Mouse (Mus musculus) gastrocnemius, adult 18-20 months (tissue): ENCODE measurements around the gene Matk. TPM values are rescaled to one million over a fixed set of nuclear protein-coding genes. Genes with fewer than 3 reads are reported as not detected.
"Not testable (repeated sequence)": the region's sequence is repeated elsewhere in the genome, so short reads cannot be mapped to it uniquely, and the experiment has no call there.

Experiments
- DNase-seq: peaks from one replicate; pipeline ENCODE4 v3.0.0; 2021; ENCODE audit warnings: low spot score
- long read RNA-seq, 2 experiments: library from polyadenylated mRNA; stranded (forward); transcript quantifications; one replicate each; pipeline ENCODE4 v2.0.0; 2021
- total RNA-seq, 2 experiments: library from RNA; stranded (reverse); gene quantifications; 2 replicates each; pipeline ENCODE4 v1.2.3; 2021

Matk gene
- not detected for total RNA-seq
- long read RNA-seq, experiment 1, partial matches to known transcripts = 0 of 1 reads
- long read RNA-seq, experiment 1, other reads (novel, unspliced or antisense) = 1 of 1 reads
- long read RNA-seq, experiment 2, partial matches to known transcripts = 0 of 2 reads
- long read RNA-seq, experiment 2, other reads (novel, unspliced or antisense) = 2 of 2 reads

DNA sequence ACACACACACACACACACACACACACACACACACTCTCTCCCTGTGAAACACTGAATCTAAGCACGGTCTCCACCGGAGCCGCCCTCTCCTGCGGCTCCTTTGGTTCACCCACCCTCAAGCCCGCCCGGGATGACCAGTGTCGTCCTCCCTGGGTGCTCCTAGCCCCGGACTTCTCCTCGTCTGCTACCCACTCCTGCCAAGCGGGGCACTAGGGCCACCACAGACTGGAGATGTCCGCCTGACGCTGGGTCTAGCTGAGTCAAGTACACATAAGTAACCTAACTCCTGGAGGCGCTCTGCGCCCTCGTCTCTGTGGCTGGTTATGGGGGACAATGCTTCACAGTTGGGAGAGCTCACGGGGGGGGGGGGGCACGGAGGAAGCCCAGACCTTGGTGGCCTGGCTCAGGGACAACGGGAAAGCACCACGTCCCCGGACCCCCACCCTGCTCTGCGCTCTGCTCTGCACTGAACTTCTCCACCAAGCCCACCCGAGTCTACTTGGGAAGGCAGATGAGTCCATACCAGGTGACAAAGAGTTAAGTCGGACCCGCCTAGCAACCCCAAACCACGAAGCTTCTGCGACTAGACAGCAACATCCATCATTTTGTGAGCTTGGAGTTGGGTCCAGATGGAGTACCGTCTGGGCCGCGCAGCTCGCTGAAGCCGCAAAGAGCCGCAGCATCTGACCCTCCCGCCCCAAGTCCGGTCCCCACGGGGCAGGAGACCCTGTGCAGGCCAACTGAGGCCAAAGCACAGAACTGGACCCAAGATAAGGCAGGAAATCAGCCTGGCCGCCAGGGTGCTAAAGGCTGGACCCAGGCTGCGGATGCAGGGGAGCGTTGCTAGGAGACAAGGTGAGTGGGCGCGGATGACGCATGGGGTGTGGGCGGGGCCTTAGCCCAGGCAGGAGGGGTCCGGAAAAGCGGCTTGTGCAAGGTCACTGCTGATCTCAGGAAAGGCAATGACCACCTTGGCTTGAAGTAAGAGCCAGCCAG is at the start of gene Matk:
Gene Matk (plus strand): TSS at position 512 of the 996 bp plus-strand sequence.
- DNase-seq = no peak

DNA sequence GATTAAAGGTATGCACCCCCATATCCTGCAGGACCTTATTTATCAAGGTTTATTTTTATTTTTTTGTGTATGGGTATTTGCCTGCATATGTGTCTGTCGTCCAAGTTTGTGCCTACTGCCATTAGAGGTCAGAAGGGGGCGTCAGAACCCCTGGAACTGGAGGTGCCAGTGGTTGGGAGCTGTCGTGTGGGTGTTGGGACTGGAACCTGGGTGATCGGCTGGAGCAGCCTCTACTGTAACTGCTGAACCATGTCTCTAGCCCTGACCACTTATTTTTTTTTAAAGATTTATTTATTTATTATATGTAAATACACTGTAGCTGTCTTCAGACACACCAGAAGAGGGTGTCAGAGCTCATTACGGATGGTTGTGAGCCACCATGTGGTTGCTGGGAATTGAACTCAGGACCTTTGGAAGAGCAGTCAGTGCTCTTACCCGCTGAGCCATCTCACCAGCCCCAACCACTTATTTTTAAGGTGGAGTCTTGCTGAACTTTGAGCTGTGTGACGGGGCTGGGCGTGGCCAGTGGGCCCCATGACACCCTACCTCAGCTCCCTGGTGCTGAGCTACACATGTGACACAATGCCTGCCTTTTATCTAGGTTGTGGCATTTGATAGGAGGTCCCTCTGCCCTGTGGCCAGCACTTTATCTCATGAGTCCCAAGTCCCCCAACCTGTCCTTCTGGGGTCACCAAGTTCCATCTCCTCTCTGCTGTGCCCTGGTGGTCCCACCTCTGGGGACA is 49.6 kb upstream of the Matk start:
- no peak for DNase-seq

DNA sequence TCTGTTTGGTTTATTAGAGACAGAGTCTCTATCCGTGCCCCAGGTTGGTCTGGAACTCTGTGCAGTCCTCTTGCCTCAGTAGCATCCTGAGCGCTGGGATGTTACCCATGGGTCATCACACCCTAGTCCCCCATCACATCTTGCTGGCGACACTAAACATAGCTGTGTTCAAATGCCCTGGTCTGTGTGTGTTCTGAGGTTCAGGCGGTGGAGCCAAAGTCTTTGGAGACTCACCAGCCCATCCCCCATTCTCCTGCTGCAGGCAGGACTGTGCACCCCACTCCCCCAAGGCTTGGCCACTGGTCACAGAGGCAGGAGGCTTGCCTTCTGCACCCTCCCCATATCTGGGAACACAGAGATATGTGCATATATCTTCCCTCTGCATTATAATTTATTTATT is 48.6 kb upstream of the Matk start:
- no peak for DNase-seq

DNA sequence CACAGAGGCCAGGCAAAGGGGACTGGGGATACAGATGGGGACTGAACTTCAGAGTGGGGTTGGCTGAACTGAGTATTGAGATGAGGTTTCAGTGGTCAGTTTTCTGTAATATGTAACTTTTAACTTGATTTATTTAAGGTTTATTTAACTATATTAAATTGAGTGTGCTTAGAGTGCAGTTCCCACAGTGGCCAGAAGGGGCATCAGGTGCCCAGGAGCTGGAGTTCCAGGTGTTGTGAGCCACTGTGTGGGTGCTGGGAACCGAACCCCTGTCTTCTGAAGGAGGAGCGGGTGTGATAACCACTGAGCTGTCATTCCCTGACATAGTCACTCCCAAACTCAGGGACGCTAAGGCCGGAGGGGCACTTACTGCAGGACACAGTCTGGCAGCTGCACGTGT is 42.6 kb upstream of the Matk start:
- no peak for DNase-seq

DNA sequence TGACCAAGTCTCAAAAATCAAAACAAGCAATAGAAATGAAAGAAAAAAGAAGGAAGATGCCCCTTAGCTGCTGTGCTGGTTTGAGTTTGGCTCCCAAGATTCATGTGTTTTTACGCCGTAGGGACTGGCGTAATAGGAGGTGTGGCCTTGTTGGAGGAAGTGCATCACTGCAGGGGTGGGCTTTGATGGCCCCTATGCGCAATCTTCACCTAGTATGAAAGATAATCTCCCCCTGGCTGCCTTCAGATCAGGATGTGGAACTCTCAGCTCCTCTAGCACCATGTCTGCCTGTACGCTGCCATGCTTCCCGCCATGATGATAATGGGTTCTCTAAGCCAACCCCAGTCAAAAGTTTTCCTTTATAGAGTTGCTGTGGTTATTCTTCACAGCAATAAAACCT is 36.5 kb upstream of the Matk start:
- no peak for DNase-seq

DNA sequence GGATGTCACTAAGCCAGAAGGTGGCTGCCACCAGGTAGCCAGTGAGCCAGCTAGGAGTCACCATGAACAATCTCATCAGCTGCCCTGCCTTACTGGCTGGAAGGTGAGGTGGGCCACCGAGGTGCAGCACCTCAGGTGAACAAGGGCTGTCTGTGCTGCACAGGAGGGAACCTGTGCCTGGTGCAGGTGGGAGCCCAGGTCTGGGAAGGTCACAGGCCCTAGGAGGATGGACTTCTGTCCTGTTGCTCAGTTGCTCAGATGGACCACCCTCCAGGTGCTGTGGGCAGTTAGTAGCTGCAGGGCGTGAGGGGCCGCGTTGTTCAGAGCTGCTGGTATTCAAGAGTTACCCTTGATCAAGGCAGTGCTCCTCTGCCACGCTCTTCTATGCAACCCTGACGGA is 35.9 kb upstream of the Matk start:
- no peak for DNase-seq

DNA sequence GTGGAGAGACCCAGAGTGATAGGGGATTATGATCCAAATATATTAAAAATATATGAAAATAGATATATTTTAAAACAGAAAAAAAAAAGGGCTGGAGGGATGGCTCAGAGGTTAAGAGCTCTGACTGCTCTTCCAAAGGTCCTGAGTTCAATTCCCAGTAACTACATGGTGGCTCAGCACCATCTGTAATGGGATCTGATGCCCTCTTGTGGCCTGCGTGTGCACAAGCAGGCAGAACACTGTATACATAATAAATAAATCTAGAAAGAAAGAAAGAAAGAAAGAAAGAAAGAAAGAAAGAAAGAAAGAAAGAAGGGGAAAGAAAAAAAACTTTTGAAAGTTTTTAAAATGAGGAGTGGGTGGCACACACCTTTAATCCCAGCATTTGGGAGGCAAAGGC is 35.5 kb upstream of the Matk start:
- DNase-seq = not testable (repeated sequence)

DNA sequence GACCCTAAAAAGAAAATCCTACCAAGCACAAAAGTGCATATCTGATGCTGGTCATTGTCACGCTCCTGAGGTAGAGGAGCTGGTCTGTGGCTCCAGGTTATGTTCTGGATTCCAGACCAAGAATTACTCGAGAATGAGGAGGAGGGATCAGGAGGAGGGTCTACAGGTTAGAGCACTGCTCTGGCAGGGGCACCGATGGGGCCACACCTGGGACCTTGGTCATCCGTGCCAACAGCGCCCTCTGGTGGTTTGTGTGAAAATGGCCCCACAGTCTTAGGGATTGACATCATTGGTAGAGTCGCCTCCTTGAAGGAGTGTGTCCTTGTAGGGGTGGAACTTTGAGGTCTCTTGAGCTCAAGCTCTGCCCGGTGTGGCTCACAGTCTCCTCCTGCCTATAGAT is 34.8 kb upstream of the Matk start:
- DNase-seq = peak; percentile 78

DNA sequence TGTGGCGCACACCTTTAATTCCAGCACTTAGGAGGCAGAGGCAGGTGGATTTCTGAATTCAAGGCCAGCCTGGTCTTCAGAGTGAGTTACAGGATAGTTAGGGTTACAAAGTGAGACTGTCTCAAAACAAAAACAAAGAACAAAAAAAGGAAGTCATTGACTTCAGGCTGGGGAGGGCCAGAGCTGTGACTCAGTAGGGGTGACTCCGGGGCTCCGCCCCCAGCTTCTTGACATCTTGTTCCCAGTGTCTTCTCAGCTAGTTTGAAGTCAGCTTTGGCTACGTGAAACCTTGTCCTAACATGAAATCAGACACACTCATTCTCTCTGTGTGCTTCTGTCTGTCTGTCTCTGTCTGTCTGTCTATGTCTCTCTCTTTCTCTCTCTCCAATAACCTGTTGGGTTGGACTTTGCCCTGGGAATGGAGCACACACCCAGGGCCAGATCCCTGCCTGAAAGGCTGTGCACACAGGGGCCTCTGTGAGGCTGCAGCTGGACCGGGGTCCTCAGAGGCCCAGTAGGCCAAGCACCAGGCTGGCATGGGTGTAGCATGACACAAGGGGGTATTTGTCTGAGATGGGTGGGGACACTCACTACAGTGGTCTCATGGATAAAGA is 31.2 kb upstream of the Matk start:
- DNase-seq = no peak

DNA sequence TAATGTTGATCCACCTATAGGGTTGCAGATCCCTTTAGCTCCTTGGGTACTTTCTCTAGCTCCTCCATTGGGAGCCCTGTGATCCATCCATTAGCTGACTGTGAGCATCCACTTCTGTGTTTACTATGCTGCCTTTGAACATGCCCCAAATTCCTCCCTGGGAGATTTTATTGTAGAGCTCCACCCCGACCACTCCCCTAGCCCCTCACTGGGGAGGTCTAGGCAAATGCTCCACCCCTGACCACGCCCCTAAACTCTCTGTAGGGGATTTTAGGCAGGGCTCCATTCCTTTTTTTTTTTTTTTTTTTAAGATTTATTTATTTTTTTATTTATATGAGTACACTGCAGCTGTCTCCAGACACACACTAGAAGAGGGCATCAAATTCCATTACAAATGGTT is 29.0 kb upstream of the Matk start:
- not testable (repeated sequence) for DNase-seq

DNA sequence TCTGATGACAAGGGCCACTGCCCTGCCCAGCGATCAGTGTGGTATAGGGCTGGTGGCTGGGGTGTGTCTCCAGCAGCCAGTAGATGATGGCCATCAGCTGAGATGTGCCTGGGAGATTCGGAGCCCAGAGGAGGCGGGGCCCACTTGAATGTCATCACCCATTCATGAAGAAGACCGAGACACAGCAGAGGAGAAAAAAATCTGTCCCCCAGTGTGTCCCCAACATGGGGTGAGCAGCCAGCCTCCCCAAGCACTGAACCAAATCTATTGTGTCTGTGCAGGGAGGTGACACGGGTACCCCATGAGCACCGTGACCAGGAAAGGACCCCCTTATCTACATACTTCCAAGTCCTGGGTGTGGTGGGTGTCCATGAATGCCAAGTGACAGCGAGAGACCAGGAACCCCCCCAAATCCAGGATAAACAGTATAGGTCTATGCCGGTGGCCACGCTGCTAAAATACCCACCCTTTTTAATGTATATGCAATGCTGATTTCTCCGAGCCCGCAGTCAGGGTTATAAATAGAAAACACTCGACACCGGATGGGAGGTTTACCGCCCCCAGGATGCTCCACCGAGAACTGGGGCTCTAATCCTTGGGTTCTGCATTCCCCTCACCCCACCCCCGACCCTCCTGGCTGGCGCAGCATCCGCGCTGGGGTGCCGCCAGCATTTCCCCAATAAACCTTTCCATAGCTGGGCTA is 22.8 kb upstream of the Matk start:
- DNase-seq = no peak

DNA sequence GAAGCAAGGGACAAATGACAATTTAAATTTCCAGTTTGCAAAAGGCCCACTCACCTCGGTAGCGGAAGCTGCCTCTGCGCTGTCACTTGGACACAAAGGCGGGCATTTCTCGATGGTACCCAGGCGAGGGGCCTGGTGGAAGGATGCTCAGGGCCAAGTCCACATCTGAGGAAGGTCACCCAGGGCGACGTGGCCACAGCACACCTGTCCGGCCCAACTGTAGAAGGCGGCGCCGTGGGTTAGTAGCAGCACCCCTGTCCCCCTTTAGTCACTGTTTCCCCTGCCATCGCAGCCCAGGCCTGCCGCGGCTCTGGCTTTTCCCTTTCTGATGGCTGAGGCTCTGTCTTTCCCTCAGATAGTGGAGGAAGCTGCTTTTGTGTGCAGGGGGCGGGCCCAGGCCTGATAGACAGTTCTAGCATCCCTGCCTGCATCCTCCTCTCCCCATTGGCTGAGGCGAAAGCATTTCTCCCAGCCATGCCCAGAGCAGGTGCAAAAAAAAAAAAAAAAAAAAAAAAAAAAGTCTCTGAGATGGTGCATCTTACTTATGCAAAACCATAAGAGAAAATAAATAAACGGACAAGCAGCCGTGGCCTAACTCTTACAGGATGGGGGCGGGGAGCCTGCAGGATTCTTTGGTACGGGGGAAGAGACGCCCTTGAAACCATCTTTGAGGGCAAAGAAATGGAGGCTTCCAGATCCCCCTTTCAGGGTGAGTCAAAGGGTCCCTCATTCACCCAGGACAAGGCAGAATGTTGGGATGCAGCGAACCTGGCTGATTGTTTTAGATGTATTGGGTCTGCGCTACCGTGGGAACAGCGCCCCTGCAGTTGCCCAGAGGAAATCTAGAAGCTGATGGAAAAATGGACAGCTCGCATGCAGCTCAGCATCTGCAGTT is 22.1 kb upstream of the Matk start, which contains the start of gene Atcay:
Gene Atcay (minus strand): TSS at position 396 of the 895 bp plus-strand sequence.
- no peak for DNase-seq

DNA sequence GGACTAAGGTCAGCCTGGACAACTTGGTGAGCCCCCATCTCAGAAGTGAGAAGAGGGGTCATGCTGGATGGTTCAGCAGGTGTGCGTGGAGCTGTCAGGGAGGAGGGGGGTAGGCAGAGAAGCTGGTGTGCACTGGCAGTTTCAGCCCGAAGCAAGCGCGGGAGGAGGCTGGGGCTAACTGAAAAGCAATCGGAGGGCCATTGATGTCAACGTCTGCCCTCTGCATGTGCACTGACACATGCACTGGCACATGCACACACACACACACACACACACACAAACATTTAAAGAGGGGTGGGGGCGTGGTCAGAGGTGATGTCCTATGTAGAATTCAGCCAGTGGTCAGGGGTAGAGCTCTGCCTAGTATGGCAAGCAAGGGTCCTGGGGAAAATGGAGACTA is 21.3 kb upstream of the Matk start:
- no peak for DNase-seq

DNA sequence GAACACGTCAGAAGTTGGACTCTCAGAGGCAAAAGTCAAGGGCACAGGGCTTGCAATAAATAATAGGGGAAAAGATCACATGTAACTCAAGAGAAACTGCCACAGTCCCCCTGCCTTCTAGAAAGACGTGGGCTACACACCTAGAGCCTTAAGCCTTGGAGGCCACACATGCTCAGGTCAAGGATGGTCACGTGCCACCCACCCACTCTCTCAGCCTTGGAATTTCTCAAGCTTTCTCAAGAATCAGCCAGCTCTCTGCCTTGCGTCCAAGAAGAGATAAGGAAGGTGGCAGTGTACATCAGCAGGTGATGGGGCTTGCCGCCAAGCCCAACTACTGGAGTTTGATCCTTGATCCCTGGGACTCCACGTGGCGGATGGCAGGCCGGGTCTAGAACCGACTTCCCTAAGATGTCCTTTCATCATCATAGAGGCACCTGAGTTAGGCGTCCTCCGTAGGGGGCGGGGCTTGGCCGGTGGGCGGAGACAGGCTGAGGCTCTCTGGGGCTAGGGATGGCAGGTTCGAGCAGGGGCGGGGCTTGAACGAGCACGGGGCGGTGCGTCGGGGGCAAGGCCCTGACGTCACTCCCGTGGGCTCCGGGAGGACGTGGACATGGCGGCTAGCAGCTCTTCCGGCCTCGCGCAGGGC is 20.0 kb upstream of the Matk start, which contains the start of gene Zfr2:
Gene Zfr2 (plus strand): TSS at position 576 of the 646 bp plus-strand sequence.
- peak; percentile 88 for DNase-seq

DNA sequence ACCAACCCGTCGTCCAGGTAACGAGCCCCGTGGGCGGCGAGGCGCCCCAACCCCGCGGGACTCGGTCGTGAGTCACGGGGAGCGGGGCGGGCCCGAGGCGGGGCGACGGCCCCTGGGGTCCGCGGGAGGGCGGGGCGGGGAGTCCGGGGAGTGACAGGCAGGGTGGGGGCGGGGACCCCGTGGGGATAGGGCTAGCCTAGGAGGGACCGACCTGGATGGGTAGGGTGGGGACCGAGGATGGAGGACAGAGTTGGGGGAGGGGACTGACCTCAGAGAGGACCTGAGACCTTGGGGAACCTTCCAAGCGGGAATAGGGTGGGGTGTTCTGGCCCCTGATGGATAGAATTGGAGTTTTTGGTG is 19.5 kb upstream of the Matk start:
- DNase-seq = no peak

DNA sequence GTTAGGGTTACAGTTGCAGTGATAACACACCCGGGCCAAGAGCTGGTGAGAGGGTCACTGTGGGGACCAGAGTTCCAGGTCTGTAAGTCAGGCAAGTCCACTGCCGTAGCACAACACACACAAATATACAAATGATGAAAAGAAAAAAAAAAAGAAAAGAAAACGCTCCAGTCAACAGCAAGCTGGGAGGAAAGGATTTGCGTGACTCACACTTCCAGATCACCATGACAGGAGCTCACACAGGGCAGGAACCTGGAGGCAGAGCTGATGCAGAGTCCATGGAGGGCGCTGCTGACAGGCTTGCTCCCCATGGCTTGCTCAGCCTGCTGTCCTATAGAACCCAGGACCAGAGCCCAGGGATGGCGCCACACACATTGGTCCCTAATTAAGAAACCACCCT is 18.5 kb upstream of the Matk start:
- DNase-seq = no peak

DNA sequence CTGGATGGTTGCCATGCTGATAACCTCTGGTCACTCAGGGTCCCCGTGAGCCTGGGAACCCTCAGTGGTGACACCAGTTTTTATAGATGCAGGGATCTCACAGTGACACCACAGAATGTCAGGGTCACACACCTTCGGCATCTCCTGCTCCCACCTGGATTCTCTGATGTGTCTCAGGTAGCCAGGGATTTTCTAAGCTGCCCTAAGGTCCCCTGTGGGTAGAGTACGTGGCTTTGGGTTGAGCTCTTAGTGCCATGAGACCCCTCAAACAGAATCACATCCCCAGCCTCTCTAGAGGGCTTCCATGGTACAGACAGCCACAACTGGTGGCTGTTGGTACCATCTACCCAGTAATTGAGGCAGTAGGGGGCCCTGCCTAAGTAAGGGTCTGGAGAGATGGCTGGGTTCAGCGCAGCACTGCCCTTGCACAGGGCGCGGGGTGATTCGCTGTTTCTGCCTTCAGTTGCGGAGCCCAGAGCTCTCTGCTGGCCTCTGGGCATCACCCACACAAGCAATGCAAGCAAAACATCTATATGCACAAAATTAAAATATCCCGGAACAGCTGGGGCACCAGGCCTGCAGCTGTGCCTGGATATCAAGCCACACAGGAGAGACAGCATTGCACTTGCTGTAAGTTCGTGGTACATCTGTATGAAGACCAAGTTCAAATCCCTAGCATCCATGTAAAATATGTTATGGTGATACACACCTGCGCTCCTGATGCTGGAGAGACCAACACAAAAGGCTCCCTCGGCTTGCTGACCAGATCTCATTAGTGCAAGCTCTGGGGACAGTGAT is 16.1 kb upstream of the Matk start:
- no peak for DNase-seq

DNA sequence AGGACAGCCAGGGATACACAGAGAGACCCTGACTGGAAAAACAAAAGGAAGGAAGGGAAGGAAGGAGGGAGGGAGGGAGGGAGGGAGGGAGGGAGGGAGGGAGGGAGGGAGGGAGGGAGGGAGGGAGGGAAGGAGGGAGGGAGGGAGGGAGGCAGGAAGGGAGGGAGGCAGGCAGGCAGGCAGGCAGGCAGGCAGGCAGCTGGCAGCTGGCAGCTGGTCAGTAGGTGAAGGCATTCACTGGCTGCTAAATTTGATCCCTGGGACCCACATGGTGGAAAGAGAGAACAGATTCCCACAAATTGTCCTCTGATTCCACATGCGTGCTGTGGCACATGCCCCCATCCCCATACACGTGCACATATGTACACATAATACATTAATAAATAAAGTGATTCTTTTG is 14.1 kb upstream of the Matk start:
- no peak for DNase-seq

DNA sequence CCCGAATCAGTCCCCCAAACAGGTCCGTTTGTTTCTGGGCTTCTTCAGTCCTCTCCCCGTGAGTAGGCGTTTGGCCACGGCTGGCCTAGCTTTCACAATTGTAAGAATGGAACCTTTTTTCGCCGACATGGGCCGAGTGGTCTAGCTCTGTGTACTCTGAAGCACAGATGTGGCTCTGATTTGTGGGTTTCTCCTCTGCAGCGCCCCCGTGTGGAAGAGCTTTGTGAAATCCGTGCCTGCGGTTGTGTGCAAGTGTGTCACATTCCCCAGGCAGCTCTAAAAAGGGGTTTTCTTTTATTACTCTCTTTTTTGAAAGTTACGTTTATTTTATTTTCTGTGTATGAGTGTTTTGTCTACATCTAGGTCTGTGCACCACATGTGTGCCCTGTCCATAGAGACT is 11.9 kb upstream of the Matk start:
- peak; percentile 36 for DNase-seq
